Mouse (Mus musculus) G1E (cell line): ENCODE results near the gene Olfr645. TPM values are rescaled to one million over a fixed set of nuclear protein-coding genes. Genes with fewer than 3 reads are reported as not detected.

Experiments
- ATAC-seq: 2 replicates; pipeline ENCODE4 v1.8.0; 2016; ENCODE audit warnings: mild to moderate bottlenecking; ENCODE audit not compliant: insufficient number of reproducible peaks, poor library complexity, low FRiP score, severe bottlenecking; ENCODE audit errors: extremely low read depth
- DNase-seq: peaks from one replicate; pipeline ENCODE4 v3.0.0; 2012; ENCODE audit warnings: low spot score
- H3K27me3 ChIP-seq: 2 replicates; pipeline ENCODE4 v1.6.1; 2012; ENCODE audit warnings: mild to moderate bottlenecking, low read length, inconsistent platforms; ENCODE audit not compliant: insufficient read depth
- H3K36me3 ChIP-seq: replicated peaks from 2 replicates; pipeline ENCODE3; 2012; ENCODE audit warnings: mild to moderate bottlenecking, inconsistent platforms
- H3K4me1 ChIP-seq: 2 replicates; pipeline ENCODE4 v1.6.1; 2012; ENCODE audit warnings: low read depth, low read length, inconsistent platforms, mixed read lengths; ENCODE audit not compliant: insufficient read depth
- H3K4me3 ChIP-seq: 2 replicates; pipeline ENCODE4 v1.5.1; 2012; ENCODE audit warnings: low read depth, mild to moderate bottlenecking, inconsistent platforms, low read length, moderate library complexity, mixed read lengths
- H3K9me3 ChIP-seq: replicated peaks from 2 replicates; pipeline ENCODE4 v1.6.1; 2012; ENCODE audit warnings: inconsistent platforms
- CTCF ChIP-seq: IDR thresholded peaks from 2 replicates; pipeline ENCODE4 v1.5.1; 2012; ENCODE audit warnings: low read depth, low read length, inconsistent platforms, mixed read lengths
- GATA1 ChIP-seq: IDR thresholded peaks from 2 replicates; pipeline ENCODE4 v1.6.1; 2012; ENCODE audit warnings: borderline replicate concordance, low read length, inconsistent platforms, mixed read lengths
- GATA2 ChIP-seq: IDR thresholded peaks from 2 replicates; pipeline ENCODE4 v1.6.1; 2012; ENCODE audit warnings: low read depth, low read length, inconsistent platforms, borderline replicate concordance
- POLR2AphosphoS5 ChIP-seq: IDR thresholded peaks from 2 replicates; pipeline ENCODE4 v1.6.1; 2012; ENCODE audit warnings: low read depth, low read length, inconsistent platforms; ENCODE audit not compliant: insufficient replicate concordance
- TAL1 ChIP-seq: conservative IDR thresholded peaks from 2 replicates; pipeline ENCODE4 v1.6.1; 2012; ENCODE audit warnings: low read depth, low read length, inconsistent platforms, mixed read lengths
- polyA plus RNA-seq: library from polyadenylated mRNA; stranded (reverse); fragments of >175 nt; gene quantifications from 2 replicates; pipeline ENCODE4 v1.2.3, GENCODE M21; 2012
- total RNA-seq, 2 experiments: library from RNA; stranded (forward) in 1 of 2; stranded (reverse) in 1 of 2; fragments of 200-1000 nt in 1 of 2; fragments of >200 nt in 1 of 2; fragmentation: Nextera tagmentation in 1 of 2; gene quantifications; 2 replicates each; pipeline ENCODE4 v1.2.3; 2014 to 2017

The Olfr645 gene
- total RNA-seq (2014; fragmentation: Nextera tagmentation) = not detected in 2 replicates
- 0.05 and 0.12 TPM in 2 replicates for total RNA-seq (2017)
- not detected in 2 replicates for polyA plus RNA-seq

GRCm38 (mm10) chr7:104085365-104085764, at the start of gene Olfr645:
Olfr645 (minus strand) TSS chr7:104085465.
- H3K4me3 ChIP-seq = no peak within 1 kb of the TSS
- ATAC-seq (no peak), DNase-seq (no peak)

GRCm38 (mm10) chr7:104129726-104130125, 44.5 kb upstream of the Olfr645 start, which contains the start of gene Ubqln5:
Ubqln5 (minus strand) TSS chr7:104129826.
- no peak for ATAC-seq
- H3K4me1 ChIP-seq = no peaks in the 10 kb centered on the region
- no peaks in the 10 kb centered on the region for H3K9me3 ChIP-seq
- no peak within 1 kb of the TSS for H3K4me3 ChIP-seq
- TF ChIP-seq TAL1 = no peak
- TF ChIP-seq POLR2AphosphoS5 = no peak
- no peak for TF ChIP-seq GATA1
- no peak for TF ChIP-seq GATA2
- no peak for TF ChIP-seq CTCF
- H3K36me3 ChIP-seq = no peaks in the 10 kb centered on the region
- H3K27me3 ChIP-seq = no peaks in the 10 kb centered on the region; the same call in 1 of the 2 replicates
- DNase-seq = no peak

More at GRCm38 (mm10) chr7:104085365-104085764, at the start of gene Olfr645:
- Histone ChIP-seq H3K36me3 (no peaks in the 10 kb centered on the region), H3K27me3 (no peaks in the 10 kb centered on the region), H3K9me3 (no peaks in the 10 kb centered on the region), H3K4me1 (no peaks in the 10 kb centered on the region)
- no peak for TF ChIP-seq TAL1

DNA sequence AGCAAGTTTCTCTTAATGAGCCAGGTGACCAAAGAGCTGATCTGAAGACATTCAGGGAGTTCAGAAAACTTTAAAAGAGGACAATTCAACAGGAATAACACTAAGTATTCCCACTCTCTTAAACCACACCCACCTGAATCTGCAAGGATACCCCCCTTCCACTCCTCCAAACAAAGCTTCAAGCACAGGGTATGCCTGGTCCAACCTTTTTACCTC, 19.4 kb upstream of the Olfr645 start, which contains the start of gene Olfr646:
Gene Olfr646, plus strand, starts transcription at position 117 of the 216 bp plus-strand sequence.
- H3K4me1 ChIP-seq = no peaks in the 10 kb centered on the region
- TF ChIP-seq GATA2 = no peak
- TF ChIP-seq GATA1 = no peak
- no peak for TF ChIP-seq POLR2AphosphoS5
- no peak for TF ChIP-seq TAL1
- no peak for TF ChIP-seq CTCF
- no peak for ATAC-seq
- H3K4me3 ChIP-seq = no peak within 1 kb of the TSS
- no peaks in the 10 kb centered on the region for H3K27me3 ChIP-seq
- DNase-seq = no peak
- H3K36me3 ChIP-seq = no peaks in the 10 kb centered on the region
- no peaks in the 10 kb centered on the region for H3K9me3 ChIP-seq

DNA sequence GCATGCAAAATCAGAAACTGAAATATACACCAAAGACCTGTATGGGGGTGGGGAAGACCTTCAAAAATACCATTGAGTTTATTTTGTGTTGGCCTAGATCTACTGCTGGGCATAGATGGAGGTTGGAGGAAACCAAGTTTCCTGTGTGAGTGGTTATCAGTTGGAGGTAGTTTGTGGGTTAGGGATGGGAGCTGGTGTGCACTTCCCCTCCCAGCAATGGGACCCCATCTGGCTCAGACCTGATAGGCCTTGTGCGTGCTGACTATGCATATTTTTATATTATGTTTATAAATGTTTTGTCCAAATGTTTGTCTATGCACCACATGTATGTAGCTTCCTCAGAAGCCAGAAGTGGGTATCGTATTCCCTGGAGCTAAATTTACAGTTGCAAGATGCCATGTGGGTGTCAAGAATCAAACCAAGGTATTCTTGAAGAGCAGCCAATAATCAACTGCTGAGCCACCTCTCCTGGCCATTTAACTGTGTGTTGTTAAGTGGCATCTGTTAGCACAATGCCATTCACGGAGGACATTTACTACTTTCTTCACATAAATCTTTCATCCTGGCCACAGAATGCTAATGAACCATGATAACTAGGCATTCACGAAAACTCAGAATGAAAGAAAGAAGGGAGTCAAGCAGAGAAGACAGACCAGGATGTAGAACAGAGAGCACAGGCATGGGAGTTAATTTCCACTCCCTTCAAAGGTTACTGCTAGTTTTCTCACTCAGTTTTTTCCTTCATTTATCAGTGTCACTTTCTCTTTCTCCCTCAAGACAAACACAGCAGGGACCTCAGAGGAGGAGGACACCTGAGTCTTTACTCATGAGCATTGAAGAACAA, 18.9 kb upstream of the Olfr645 start:
- TF ChIP-seq CTCF = no peak
- no peak for TF ChIP-seq GATA2
- no peak for TF ChIP-seq POLR2AphosphoS5
- no peak for TF ChIP-seq TAL1
- no peak for TF ChIP-seq GATA1
- Histone ChIP-seq H3K9me3 (no peaks in the 10 kb centered on the region), H3K4me3 (no peak overlapping the region), H3K4me1 (no peaks in the 10 kb centered on the region), H3K27me3 (no peaks in the 10 kb centered on the region), H3K36me3 (no peaks in the 10 kb centered on the region)
- DNase-seq (no peak), ATAC-seq (no peak)

- no peak for DNase-seq
- ATAC-seq = no peak
These were observed 13.5 kb downstream of the Olfr645 start, which contains the start of gene Olfr644 for GRCm38 (mm10) chr7:104071769-104072168. Olfr644 (minus strand) TSS chr7:104071869.

DNA sequence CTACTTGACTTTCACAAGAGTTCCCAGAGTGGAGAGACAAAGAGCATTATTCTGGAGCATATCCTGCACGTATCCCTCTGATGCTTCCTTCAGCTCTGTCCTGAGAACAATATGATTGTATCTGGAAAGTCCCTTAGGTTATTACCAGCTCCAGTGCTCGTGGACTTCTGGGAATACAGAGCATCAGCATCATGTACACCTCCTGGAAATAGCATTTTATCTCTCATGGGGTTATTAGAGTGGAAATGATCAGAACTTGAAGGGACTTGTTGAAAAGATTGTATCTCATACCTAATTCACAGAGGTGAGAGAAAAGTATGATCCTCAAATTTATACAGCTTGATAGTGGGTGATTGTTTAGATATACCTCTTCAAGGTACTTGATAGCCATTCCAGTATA, 23.9 kb downstream of the Olfr645 start, which contains the start of gene 4930516K23Rik:
Gene 4930516K23Rik, minus strand, starts transcription at position 101 of the 400 bp plus-strand sequence.
- Histone ChIP-seq H3K9me3 (no peaks in the 10 kb centered on the region), H3K27me3 (no peaks in the 10 kb centered on the region), H3K4me3 (no peak within 1 kb of the TSS), H3K4me1 (no peaks in the 10 kb centered on the region), H3K36me3 (no peaks in the 10 kb centered on the region)
- no peak for ATAC-seq
- TF ChIP-seq POLR2AphosphoS5 = no peak
- TF ChIP-seq TAL1 = no peak
- no peak for TF ChIP-seq CTCF
- no peak for TF ChIP-seq GATA2
- no peak for TF ChIP-seq GATA1
- no peak for DNase-seq

More at GRCm38 (mm10) chr7:104071769-104072168, 13.5 kb downstream of the Olfr645 start, which contains the start of gene Olfr644:
- Histone ChIP-seq H3K4me1 (no peaks in the 10 kb centered on the region), H3K36me3 (no peaks in the 10 kb centered on the region), H3K9me3 (no peaks in the 10 kb centered on the region), H3K27me3 (no peaks in the 10 kb centered on the region), H3K4me3 (no peak within 1 kb of the TSS)
- TF ChIP-seq TAL1 (no peak), CTCF (no peak), GATA2 (no peak), POLR2AphosphoS5 (no peak), GATA1 (no peak)
